Mouse (Mus musculus): ENCODE data around the gene Hcls1. TPM values are rescaled to one million over a fixed set of nuclear protein-coding genes. Genes with fewer than 3 reads are reported as not detected.
A peak's percentile ranks its signal among the peaks of the same experiment; 100 is the strongest.

The Hcls1 gene
- 100 to 1,000 TPM; 180 to 219 (median 188) TPM for polyA plus RNA-seq (2017; shearing (Covaris generic))

- peak; percentile 87 for ATAC-seq
Observed at GRCm38 (mm10) chr16:36934841-36935620, at the start of gene Hcls1. TSS of gene Hcls1 (plus strand) at chr16:36934983.

GRCm38 (mm10) chr16:36885912-36886311 lies 48.9 kb upstream of the Hcls1 start:
- no peak for ATAC-seq

- no peak for ATAC-seq
Observed at GRCm38 (mm10) chr16:36887546-36887945, 47.2 kb upstream of the Hcls1 start.

GRCm38 (mm10) chr16:36890559-36890958 lies 44.2 kb upstream of the Hcls1 start:
- ATAC-seq: no peak

GRCm38 (mm10) chr16:36891415-36891814 lies 43.4 kb upstream of the Hcls1 start:
- no peak for ATAC-seq

- no peak for ATAC-seq
Observed at GRCm38 (mm10) chr16:36893317-36893716, 41.5 kb upstream of the Hcls1 start.

- ATAC-seq: no peak
Observed at GRCm38 (mm10) chr16:36896712-36897111, 38.1 kb upstream of the Hcls1 start.

- no peak for ATAC-seq
Observed at GRCm38 (mm10) chr16:36903156-36903555, 31.6 kb upstream of the Hcls1 start.

GRCm38 (mm10) chr16:36911909-36912308 lies 22.9 kb upstream of the Hcls1 start:
- no peak for ATAC-seq

- ATAC-seq: no peak
Observed at GRCm38 (mm10) chr16:36912311-36912710, 22.5 kb upstream of the Hcls1 start.

- ATAC-seq: no peak
Observed at GRCm38 (mm10) chr16:36914195-36914594, 20.6 kb upstream of the Hcls1 start.

- no peak for ATAC-seq
Observed at GRCm38 (mm10) chr16:36918505-36918904, 16.3 kb upstream of the Hcls1 start.

- ATAC-seq: no peak
Observed at GRCm38 (mm10) chr16:36920410-36920809, 14.4 kb upstream of the Hcls1 start.

GRCm38 (mm10) chr16:36921067-36921613 lies 13.6 kb upstream of the Hcls1 start:
- ATAC-seq: no peak

GRCm38 (mm10) chr16:36921980-36922379 lies 12.8 kb upstream of the Hcls1 start:
- ATAC-seq: peak; percentile 87

- no peak for ATAC-seq
Observed at GRCm38 (mm10) chr16:36924312-36924711, 10.5 kb upstream of the Hcls1 start.

- no peak for ATAC-seq
Observed at GRCm38 (mm10) chr16:36925351-36925750, 9.4 kb upstream of the Hcls1 start.

GRCm38 (mm10) chr16:36925797-36926196 lies 9.0 kb upstream of the Hcls1 start:
- ATAC-seq: no peak

- ATAC-seq: no peak
Observed at GRCm38 (mm10) chr16:36926514-36927447, 8.0 kb upstream of the Hcls1 start.

GRCm38 (mm10) chr16:36927495-36928105 lies 7.2 kb upstream of the Hcls1 start:
- ATAC-seq: peak; percentile 83

GRCm38 (mm10) chr16:36928106-36928500 lies 6.7 kb upstream of the Hcls1 start:
- no peak for ATAC-seq

GRCm38 (mm10) chr16:36929216-36929615 lies 5.6 kb upstream of the Hcls1 start:
- ATAC-seq: no peak

Measured in inflammation-experienced regulatory T-cells, adult 6 months (primary cell).